Mouse (Mus musculus): ENCODE measurements around the gene Atp5mpl. TPM values are rescaled to one million over a fixed set of nuclear protein-coding genes. Genes with fewer than 3 reads are reported as not detected.

Gene Atp5mpl
- total RNA-seq (2021), result 100 to 1,000 TPM; 331 to 353 TPM
- long read RNA-seq, experiment 1, transcript Atp5mpl-201 (4 exons, 366 nt), result major isoform, 164 of 172 reads
- long read RNA-seq, experiment 1, partial matches to known transcripts, result 3 of 172 reads
- long read RNA-seq, experiment 1, other reads (novel, unspliced or antisense), result 3 of 172 reads
- long read RNA-seq, experiment 2, transcript Atp5mpl-201 (4 exons, 366 nt), result major isoform, 213 of 222 reads
- long read RNA-seq, experiment 2, partial matches to known transcripts, result 5 of 222 reads
- long read RNA-seq, experiment 2, other reads (novel, unspliced or antisense), result 2 of 222 reads

DNA sequence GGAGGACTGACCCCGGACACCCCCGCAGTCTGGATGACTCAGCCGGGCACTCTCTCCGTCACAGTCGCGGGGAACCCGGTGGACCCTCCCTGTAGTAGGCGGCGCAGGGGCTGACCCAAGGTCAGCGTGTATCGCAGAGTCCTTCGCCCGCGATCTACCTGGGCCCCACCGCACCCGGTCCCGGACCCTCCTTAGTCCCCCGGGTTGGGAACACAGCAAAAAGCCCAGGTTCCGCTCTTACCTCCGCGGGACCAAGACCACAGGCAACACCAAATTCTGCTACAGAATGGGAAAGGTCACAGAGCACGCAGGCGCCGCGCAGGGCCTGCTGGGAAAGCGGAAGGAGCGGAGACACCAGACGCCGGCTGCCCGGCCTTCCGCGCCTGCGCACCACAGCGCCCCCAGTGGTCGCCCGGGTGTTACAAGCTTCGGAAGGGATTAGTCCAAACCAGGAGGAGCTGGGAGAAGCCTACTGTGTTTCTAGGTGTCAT, at the start of gene Atp5mpl:
Gene Atp5mpl (minus strand): TSS at position 295 of the 491 bp plus-strand sequence.
- TF ChIP-seq CTCF (conservative IDR thresholded peaks at IDR 0.05), result peak; percentile 98
- DNase-seq (ENCODE audit: low spot score in 2 of 2), result peak; percentile 94 to 100
- peak within 1 kb of the TSS; percentile 98 for H3K27ac ChIP-seq
- peak within 1 kb of the TSS; percentile 92 for H3K4me3 ChIP-seq

GRCm38 (mm10) chr12:112016346-112016745, 49.6 kb upstream of the Atp5mpl start:
- DNase-seq (ENCODE audit: low spot score in 2 of 2), result no peak
- H3K4me3 ChIP-seq, result no peak overlapping the region
- no peak overlapping the region for H3K27ac ChIP-seq
- TF ChIP-seq CTCF (conservative IDR thresholded peaks at IDR 0.05), result no peak

DNA sequence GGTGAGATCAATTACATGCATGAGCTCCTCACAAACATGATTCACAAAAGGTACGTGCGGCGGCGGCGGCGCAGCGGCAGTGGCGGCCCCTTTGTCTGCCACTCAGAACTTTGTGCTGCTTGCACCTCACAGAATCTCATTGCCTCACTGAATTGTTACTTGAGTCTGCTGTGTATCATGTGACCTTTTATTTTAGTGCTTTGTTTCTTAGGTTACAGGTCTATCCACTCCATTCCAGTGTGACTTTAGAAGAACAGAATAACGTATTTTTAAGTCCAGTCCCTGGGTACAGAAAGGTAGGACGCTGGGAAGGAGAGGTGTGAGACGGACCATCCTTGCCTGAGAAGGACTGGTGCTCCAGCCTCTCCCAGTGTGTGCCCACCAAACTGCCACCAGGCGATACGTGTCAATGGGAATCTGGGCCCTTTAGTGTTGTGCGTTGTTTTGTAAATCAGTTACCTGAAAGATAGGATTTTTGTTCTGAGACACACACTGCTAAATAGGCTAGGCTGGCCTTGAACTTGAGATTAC, 46.6 kb upstream of the Atp5mpl start:
- DNase-seq (ENCODE audit: low spot score in 2 of 2), result no peak
- no peak overlapping the region for H3K27ac ChIP-seq
- no peak overlapping the region for H3K4me3 ChIP-seq
- TF ChIP-seq CTCF (conservative IDR thresholded peaks at IDR 0.05), result no peak

DNA sequence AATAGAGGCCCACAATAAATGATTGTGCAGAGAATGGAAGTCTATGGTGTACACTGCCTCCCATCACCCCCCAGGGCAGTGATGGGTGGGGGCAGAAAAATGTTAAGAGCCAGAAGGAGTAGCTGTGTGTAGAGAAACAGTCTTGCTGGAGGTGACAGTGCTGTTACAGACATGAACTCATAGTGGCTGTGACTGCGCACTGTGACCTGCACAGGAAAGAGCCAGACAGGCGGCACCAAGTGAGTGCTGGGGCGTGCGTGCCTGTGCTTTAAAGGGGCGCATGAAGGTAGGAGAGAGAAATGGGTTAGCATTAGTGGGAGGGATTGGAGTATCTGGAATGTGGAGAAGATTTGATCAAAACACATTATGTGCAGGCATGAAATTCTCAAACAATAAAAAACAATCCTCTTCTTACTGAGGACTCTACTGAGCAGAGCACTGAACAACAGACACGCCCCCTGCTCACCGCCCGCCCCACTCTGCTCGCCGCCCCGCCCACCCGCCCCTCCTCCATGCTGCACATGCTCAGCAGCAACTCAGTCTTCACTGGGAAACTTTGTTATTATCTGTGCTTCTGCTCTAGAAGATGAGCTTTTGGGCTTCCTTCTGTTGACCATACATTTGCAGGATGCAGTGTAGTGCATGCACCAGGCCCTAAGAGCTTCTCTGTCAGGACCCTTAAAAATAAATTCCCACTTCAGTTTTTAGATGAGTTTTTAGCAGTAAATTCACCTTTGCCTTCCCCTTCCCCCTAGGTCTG, 45.9 kb upstream of the Atp5mpl start:
- Histone ChIP-seq H3K4me3 (no peak overlapping the region), H3K27ac (no peak overlapping the region)
- TF ChIP-seq CTCF (conservative IDR thresholded peaks at IDR 0.05), result no peak
- no peak for DNase-seq (ENCODE audit: low spot score in 2 of 2)

- peak; percentile 88 for TF ChIP-seq CTCF (conservative IDR thresholded peaks at IDR 0.05)
- no peak overlapping the region for H3K27ac ChIP-seq
- no peak overlapping the region for H3K4me3 ChIP-seq
- peak; percentile 69 to 82 for DNase-seq (ENCODE audit: low spot score in 2 of 2)
Measured at GRCm38 (mm10) chr12:112001223-112001622, 34.4 kb upstream of the Atp5mpl start.

DNA sequence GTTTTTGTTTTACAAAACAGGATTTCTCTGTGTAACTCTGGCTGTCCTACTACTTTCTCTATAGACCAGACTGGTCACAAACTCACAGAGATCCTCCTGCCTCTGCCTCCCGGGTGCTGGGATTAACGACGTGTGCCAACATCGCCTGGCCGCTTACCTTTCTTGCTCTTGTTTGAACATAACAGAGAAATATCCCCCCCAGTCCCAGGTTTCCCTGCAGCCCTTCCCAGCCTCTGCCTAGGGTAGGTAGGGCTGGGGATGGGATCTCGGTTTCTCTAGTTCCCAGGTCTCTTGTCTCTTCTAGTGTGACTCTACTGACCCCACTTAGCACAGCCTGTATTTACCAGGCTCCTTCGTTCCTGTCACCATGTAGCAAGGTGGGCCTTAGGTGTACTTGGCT, 33.0 kb upstream of the Atp5mpl start:
- no peak overlapping the region for H3K4me3 ChIP-seq
- no peak for TF ChIP-seq CTCF (conservative IDR thresholded peaks at IDR 0.05)
- no peak overlapping the region for H3K27ac ChIP-seq

GRCm38 (mm10) chr12:111995161-111995560, 28.4 kb upstream of the Atp5mpl start:
- Histone ChIP-seq H3K4me3 (no peak overlapping the region), H3K27ac (no peak overlapping the region)
- no peak for TF ChIP-seq CTCF (conservative IDR thresholded peaks at IDR 0.05)
- DNase-seq (ENCODE audit: low spot score in 2 of 2), result no peak

More for the DNA sequence above, 33.0 kb upstream of the Atp5mpl start:
- no peak for DNase-seq (ENCODE audit: low spot score in 2 of 2)

DNA sequence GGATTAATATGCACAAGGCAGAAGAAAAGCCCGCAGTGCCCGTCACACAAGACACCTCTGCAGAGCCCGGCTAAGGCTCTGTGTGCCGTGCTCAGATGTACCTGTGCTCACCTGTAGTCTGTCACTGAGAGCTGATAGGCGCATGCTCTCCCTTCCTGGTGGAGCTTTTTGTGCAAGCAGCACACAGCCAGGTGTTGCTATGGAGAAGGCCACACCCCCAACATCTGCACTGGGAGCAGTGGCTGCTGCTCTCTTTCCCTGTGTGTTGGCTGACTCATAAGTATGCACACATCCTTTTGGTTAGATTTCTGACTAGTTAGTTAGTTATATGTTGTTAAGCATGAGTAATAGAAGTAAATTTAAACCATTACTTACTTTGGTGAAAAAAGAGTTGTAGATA, 25.8 kb upstream of the Atp5mpl start:
- no peak for DNase-seq (ENCODE audit: low spot score in 2 of 2)

DNA sequence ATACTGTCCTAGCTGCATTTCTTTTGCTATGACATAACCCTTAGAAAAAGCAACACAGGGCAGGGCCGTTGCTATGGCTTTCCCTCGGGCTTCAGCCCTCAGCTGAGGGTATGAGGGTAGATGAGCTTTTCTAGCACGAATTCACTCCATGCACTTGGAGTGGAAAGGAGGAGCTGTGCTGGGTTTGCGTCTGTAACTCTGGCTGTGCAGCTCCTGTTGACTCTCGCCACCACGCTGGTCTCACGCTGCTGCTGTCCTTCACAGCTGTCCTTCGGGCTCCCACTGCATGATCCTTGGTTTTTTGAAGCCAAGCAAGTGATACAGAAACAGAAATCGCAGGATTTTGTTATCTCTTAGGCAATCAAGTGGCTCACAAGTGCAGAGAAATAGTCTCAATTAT, 20.0 kb upstream of the Atp5mpl start:
- TF ChIP-seq CTCF (conservative IDR thresholded peaks at IDR 0.05), result no peak
- Histone ChIP-seq H3K27ac (no peak overlapping the region), H3K4me3 (no peak overlapping the region)
- DNase-seq (ENCODE audit: low spot score in 2 of 2), result no peak

More for the DNA sequence above, 25.8 kb upstream of the Atp5mpl start:
- no peak for TF ChIP-seq CTCF (conservative IDR thresholded peaks at IDR 0.05)
- no peak overlapping the region for H3K27ac ChIP-seq
- H3K4me3 ChIP-seq, result no peak overlapping the region

DNA sequence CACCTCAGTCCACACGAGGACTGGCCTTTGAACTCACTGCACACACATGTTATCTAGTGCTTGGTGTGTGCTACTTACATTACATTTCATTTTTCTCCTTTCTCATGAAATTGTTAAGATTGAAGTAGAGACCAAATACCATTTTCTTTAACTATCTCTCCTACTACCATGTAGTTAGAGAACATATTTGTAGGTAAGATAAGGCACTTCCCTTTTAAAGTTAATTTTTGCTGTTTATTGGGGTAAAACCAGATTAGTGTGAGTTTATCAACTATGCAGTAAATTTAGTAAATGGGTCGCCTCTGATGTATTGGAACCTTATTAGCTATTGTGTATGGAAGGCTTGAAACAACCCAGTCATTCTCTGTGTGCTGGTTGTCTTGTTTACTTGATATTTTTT, 16.4 kb upstream of the Atp5mpl start:
- no peak overlapping the region for H3K4me3 ChIP-seq
- TF ChIP-seq CTCF (conservative IDR thresholded peaks at IDR 0.05), result no peak
- no peak overlapping the region for H3K27ac ChIP-seq
- DNase-seq (ENCODE audit: low spot score in 2 of 2), result no peak

- TF ChIP-seq CTCF (conservative IDR thresholded peaks at IDR 0.05), result no peak
Measured at GRCm38 (mm10) chr12:111981831-111982230, 15.1 kb upstream of the Atp5mpl start.

GRCm38 (mm10) chr12:111980887-111981367, 14.2 kb upstream of the Atp5mpl start, which contains the start of gene Rd3l:
Rd3l (minus strand) TSS chr12:111981317.
- DNase-seq (ENCODE audit: low spot score in 2 of 2), result no peak
- H3K27ac ChIP-seq, result no peak within 1 kb of the TSS

More at GRCm38 (mm10) chr12:111981831-111982230, 15.1 kb upstream of the Atp5mpl start:
- H3K4me3 ChIP-seq, result no peak overlapping the region
- no peak overlapping the region for H3K27ac ChIP-seq
- no peak for DNase-seq (ENCODE audit: low spot score in 2 of 2)

GRCm38 (mm10) chr12:111978274-111978673, 11.5 kb upstream of the Atp5mpl start:
- no peak for DNase-seq (ENCODE audit: low spot score in 2 of 2)
- TF ChIP-seq CTCF (conservative IDR thresholded peaks at IDR 0.05), result no peak
- no peak overlapping the region for H3K4me3 ChIP-seq

More at GRCm38 (mm10) chr12:111980887-111981367, 14.2 kb upstream of the Atp5mpl start, which contains the start of gene Rd3l:
- H3K4me3 ChIP-seq, result no peak within 1 kb of the TSS
- TF ChIP-seq CTCF (conservative IDR thresholded peaks at IDR 0.05), result no peak

More at GRCm38 (mm10) chr12:111978274-111978673, 11.5 kb upstream of the Atp5mpl start:
- H3K27ac ChIP-seq, result no peak overlapping the region

Measured in layer of hippocampus, adult 2 months (tissue).